Mouse (Mus musculus) cerebellum, adult 8-10 months (tissue): ENCODE data around the gene Abat.

Experiments used
- DNase-seq: peaks from one replicate; pipeline ENCODE4 v3.0.0; 2022

Gene Abat

DNA sequence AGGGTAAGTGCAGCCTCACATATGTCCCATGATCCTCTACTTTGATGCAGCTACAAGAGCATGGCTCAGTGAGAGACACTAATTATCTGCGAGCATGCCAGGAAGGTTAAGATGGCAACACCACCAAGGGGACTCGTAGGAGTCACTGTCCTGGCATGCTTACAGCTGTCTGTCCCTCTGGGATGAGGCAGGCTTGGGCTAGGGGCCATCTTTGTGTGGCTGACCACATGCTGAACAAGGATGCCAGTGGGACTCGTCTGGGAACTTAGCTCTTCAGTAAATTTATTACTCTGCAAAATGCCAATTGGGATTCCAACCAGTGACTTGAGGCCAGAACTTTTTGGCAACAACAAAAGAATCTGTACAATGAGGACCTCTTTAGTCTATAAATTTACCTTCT, 62.9 kb downstream of the Abat start:
- no peak for DNase-seq

GRCm38 (mm10) chr16:8576901-8577300, 63.7 kb downstream of the Abat start:
- no peak for DNase-seq

- no peak for DNase-seq
Observed at GRCm38 (mm10) chr16:8578326-8578725, 65.1 kb downstream of the Abat start.

GRCm38 (mm10) chr16:8579546-8579945, 66.3 kb downstream of the Abat start:
- DNase-seq, result no peak

DNA sequence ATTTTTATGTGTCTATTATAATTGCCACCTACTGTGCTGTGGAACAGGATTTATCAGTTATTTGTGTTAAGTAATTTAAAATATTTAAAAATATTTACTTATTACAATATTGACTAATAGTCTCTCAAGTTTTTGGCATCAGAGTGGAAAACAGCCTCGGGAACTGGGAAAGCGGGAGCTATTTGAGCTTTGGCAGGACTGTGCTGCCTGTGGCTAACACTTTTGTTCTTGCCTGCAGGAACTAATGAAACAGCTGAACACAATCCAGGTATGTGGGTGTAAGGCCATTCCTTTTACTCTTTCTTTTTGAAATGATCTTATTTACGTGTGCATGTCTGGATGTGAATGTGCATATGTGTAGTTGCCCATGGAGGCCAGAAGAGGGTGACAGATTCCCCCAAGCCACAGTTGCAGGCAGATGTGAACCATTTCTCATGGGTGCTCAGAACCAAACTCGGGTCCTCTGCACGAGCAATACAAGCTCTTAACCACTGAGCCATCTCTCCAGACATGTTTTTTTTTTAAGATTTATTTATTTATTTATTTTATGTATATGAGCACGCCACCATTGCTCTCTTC, 68.5 kb downstream of the Abat start:
- DNase-seq, result no peak

DNA sequence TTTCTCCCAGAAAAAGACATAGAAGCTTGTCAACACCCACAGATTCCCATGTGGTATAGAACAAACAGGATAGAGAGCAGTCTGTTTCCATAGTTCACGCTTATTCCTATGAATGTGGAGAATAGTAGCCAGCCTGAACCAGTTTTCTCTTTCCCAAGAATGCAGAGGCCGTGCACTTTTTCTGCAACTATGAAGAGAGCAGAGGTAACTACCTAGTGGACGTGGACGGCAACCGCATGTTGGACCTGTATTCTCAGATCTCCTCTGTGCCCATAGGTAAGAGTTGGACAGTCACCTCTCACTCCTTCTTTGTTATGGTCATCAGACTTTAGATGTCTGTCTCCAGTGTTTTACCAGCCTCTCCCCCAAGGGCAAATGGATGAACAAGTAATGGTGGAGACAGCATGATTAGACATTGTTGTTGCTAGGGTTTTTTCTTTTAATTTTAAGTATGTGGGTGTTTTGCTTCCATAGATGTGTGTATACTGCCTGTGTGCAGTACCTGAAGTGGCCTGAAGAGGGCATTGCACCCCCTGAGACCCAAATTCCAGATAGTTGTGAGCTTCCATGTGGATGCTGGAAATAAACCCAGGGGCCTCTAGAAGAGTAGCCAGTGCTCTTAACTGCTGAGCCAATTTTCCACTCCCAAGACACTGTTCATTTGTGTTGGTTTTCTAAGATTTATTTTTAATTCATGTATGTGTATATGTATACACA, 69.5 kb downstream of the Abat start:
- DNase-seq, result no peak

- no peak for DNase-seq
Observed at GRCm38 (mm10) chr16:8584248-8584647, 71.0 kb downstream of the Abat start.

- no peak for DNase-seq
Observed at GRCm38 (mm10) chr16:8585056-8585455, 71.8 kb downstream of the Abat start.

DNA sequence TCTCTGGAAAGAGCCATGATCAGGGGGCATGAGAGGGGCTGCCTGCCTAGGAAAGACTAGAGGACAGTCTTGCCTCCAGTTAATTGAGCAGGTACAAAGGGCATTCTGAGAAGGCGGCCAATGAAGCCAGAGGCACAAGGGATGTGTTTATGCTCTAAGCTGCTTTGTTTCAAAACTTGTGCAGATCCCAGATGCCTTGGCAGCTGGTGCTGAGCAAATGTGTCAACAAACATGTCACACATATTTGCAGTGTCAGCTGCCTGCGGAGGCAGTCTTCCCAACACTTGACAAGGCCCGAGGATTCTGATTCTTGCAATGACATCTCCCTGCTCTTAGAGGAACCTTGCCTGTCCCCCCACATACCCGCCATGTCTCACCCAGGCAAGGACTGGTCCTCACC, 82.2 kb downstream of the Abat start:
- DNase-seq, result no peak

- DNase-seq, result no peak
Observed at GRCm38 (mm10) chr16:8596336-8596735, 83.1 kb downstream of the Abat start.

- no peak for DNase-seq
Observed at GRCm38 (mm10) chr16:8597516-8597915, 84.3 kb downstream of the Abat start.

- DNase-seq, result no peak
Observed at GRCm38 (mm10) chr16:8603789-8604188, 90.6 kb downstream of the Abat start.

- no peak for DNase-seq
Observed at GRCm38 (mm10) chr16:8610397-8610796, 97.2 kb downstream of the Abat start.

- no peak for DNase-seq
Observed at GRCm38 (mm10) chr16:8612214-8613005, 99.2 kb downstream of the Abat start.

- DNase-seq, result no peak
Observed at GRCm38 (mm10) chr16:8613039-8613438, 99.8 kb downstream of the Abat start.

DNA sequence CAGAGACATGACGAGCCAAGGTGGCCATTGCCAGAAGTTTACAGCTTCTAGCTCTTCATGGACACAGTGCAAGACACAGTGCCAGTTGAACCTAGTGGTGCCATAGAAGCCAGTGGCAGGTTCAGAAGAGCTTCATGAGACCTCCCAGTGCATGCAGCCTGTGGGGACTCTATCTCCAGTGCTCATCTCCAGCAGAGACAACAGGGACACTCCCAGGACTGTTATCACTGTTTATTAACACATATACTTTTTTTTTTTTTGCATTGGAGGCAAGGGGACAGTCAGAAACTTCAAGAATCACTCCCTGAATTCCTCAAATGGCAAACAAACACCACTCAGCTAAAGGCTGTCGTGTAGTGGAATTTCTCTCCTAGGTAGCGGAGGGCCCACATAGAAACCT, 100.2 kb downstream of the Abat start:
- no peak for DNase-seq

DNA sequence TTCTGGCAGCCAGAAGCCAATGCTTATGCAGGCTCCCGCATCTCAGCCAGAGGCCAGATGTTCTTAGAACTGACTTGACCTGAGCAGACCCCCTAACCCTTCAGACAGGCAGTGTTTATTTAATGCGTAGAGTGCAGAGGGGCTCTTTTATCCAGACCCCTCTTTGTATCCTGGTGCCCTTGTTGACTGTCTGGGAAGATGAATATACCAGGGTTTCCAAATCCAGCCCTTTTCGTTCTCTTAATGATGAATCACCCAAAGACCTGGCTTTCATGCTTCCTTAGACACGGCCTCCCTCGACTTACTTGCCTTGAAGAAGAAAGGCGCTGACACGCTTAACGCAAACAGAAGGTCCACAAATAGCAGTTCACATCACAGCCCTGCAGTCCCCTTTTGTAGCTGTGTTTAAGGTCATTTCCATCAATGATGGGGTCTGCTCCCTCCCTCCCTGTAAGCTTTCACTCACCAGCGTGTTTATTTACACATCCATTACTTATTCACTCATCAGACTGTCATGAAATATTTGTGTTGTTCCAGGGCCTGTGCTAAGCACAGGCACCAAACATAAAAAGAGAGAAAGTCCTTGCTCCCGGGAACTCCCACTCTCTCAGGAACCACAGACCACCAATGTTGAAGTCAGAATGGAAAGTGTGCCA, 106.6 kb downstream of the Abat start:
- no peak for DNase-seq

DNA sequence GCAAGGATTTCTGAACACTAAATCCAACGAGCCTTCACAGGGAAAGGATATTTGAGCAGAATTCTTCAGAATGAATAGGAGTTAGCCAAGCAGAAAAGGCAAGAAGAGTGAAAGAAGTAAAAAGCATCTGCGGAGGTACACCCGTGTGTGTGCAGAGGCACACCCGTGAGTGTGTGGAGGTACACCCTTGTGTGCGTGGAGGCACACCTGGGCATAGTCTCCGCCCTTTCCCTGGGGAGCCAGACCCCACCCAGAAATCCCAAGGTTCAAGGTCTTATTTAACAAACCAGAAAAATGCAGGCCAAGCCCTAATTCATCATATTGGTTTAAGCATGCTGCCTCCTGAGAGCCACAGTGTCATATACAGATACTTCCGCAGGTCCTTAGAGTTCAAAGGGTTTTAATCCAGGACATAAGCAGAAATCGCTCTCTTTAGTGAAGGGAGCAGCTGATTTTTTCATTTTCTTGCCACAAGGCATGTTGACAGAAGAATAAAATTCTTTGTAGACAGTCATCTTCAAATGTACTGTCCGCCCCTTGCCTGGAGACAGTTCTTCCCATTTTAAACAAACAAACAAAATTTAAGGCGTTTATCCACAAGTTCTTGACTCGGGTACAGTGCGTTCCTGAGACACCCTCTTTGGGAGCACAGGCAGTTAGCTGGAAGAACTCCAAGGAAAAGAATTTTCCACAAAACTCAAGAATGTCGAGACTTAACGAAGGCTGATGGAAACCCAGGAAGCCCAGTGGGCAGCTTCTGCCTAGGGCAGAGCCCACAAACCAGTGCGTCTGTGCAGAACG, 107.3 kb downstream of the Abat start:
- no peak for DNase-seq

DNA sequence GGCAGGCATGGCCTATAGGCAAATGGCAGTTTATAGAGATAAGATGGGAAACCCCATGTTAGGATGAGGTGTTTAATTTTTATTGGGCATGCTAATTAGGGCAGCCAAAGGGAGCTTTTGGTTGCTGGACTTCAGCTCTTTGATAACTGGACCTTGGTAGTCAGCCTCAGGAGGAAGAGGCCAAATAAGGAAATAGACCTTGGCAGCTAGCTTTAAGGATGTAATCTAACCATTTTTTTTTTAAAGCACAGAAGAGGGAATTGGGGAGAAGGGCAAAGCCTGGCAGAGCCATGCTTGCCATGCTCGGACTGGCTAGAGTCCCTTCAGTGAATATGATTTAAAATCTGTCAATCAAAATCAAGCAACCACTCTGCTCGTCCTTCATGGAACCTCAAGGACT, 117.2 kb downstream of the Abat start:
- no peak for DNase-seq

DNA sequence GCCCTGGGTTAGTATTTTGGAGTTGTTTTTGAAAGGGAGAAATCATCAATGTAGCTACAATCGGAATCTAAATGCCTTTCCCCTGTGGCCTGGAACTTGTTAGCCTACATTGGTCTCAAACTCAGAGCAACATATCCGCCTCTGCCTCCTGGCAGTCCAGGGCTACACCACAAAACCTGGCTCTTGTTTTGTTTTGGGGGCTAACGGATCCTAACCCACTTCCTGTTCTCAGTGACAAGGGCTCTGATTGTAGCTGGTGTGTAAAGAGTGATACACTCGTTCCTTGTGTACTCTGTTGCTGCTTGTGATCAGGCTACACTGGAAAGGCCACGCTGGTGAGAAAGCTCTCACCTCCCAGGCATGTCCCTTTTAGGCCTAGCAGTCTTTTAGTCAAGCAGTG, 118.2 kb downstream of the Abat start:
- no peak for DNase-seq

- no peak for DNase-seq
Observed at GRCm38 (mm10) chr16:8636867-8637216, 123.6 kb downstream of the Abat start.

- peak; percentile 85 for DNase-seq
Observed at GRCm38 (mm10) chr16:8637217-8638051, 124.2 kb downstream of the Abat start, which contains the start of the genes Pmm2 and Tmem186. Gene Pmm2 (plus strand): TSS chr16:8637674. Gene Tmem186 (minus strand): TSS chr16:8637712.
